Mouse (Mus musculus) cerebellum, adult 2 months (tissue): ENCODE data around the gene Nf2.

Source experiments
- CTCF ChIP-seq: fragments of 200-500 bp; IDR thresholded peaks from 2 replicates; pipeline ENCODE4 v1.5.1; 2011; ENCODE audit warnings: low read depth, mild to moderate bottlenecking, control low read depth, low read length, moderate library complexity, borderline replicate concordance; ENCODE audit not compliant: insufficient read depth
- POLR2A ChIP-seq: fragments of 200-500 bp; IDR thresholded peaks from 2 replicates; pipeline ENCODE4 v1.6.1; 2011; ENCODE audit warnings: low read length, control low read depth, borderline replicate concordance; ENCODE audit not compliant: insufficient read depth

DNA sequence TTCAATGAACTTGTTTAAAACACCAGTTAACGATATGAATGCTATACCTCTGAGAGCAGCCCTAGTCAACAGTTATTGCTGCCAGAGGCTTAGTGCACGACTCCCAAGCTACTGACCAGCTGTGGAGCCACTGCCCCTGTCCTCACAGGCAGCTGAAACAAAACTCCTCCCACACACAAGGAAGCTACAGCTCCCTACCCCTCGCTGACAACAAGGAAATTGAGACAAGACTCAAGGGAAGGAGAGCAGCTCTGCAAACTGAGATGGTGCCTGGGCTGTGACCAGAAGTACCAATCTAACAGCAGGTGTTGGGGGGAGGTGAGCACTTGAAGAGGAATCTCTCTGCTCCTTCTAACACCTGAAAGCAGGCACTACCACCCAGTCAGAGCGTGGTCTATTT, 48.7 kb downstream of the Nf2 start:
- no peak for TF ChIP-seq POLR2A
- no peak for TF ChIP-seq CTCF
